Mouse (Mus musculus): ENCODE measurements around the gene Cachd1. TPM values are rescaled to one million over a fixed set of nuclear protein-coding genes. Genes with fewer than 3 reads are reported as not detected.

The Cachd1 gene
- polyA plus RNA-seq, 1 experiment from 2014 or later = 10.5 TPM

DNA sequence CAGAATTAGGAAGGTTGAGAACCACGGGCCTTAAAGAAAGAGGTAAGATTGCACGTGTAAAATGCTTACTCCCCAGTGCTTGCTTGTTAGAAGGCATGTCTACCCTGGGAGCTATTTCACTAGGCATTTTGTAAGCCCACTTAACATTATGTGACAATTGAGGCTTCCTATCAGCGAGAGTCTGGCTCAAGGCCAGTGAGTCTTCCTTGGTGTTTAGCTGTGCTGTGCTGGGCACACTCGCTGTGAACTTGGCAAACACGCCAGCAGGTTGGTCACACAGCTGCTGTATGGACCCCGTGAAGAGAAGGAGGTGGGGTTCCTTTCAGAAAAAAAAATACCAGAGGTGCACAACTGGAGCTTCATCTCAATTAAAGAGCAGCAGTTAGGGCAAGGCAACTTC lies 4.4 kb downstream of the Cachd1 start:
- peaks cover 38% of the 10 kb centered on the region for H3K4me1 ChIP-seq (replicated peaks; ENCODE audit: control insufficient read depth, insufficient read depth, low read length)
- no peaks in the 10 kb centered on the region for H3K27me3 ChIP-seq (ENCODE audit: control insufficient read depth, insufficient read depth, low read depth, low read length)
- H3K4me3 ChIP-seq (ENCODE audit: low read length) = no peak overlapping the region
- no peak overlapping the region for H3K4me2 ChIP-seq (ENCODE audit: low read depth, low read length)
- no peaks in the 10 kb centered on the region for H3K36me3 ChIP-seq (ENCODE audit: control insufficient read depth, insufficient read depth, low read length)
- ATAC-seq (ENCODE audit: low read depth) = no peak
- H3K27ac ChIP-seq (ENCODE audit: low read length) = no peak overlapping the region
- 39% methylated on average over 6 of the region's 6 CpGs for WGBS
- H3K9me3 ChIP-seq (ENCODE audit: control insufficient read depth, low read length) = no peaks in the 10 kb centered on the region
- H3K9ac ChIP-seq (ENCODE audit: low read length) = no peak overlapping the region

DNA sequence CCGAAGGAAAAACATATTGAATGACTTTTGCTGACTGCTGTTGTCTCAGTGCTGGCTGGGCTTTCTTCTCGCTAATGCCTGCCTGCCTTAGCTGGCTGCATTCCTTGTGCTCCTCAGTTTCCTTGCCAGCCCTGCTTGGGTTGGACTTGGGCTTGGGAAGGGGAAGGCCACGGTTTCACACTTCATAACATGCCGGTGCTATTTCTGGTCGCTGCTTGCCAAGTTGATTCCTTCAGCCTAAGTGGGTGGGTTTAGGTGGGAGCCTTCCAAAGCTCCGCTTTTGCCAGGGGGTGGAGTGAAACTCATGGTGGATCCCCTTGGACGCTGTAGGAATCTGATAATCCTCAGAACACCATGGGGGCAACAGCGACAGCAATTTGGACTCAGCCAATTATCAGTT lies 5.9 kb downstream of the Cachd1 start:
- Histone ChIP-seq H3K9ac (ENCODE audit: low read length) (no peak overlapping the region), H3K9me3 (ENCODE audit: control insufficient read depth, low read length) (no peaks in the 10 kb centered on the region), H3K36me3 (ENCODE audit: control insufficient read depth, insufficient read depth, low read length) (no peaks in the 10 kb centered on the region), H3K4me3 (ENCODE audit: low read length) (no peak overlapping the region), H3K4me2 (ENCODE audit: low read depth, low read length) (peak overlapping the region; percentile 24), H3K27me3 (ENCODE audit: control insufficient read depth, insufficient read depth, low read depth, low read length) (no peaks in the 10 kb centered on the region), H3K4me1 (replicated peaks; ENCODE audit: control insufficient read depth, insufficient read depth, low read length) (peaks cover 40% of the 10 kb centered on the region), H3K27ac (ENCODE audit: low read length) (peak overlapping the region; percentile 31)
- WGBS = 22% methylated on average over 8 of the region's 8 CpGs
- ATAC-seq (ENCODE audit: low read depth) = peak; percentile 75

DNA sequence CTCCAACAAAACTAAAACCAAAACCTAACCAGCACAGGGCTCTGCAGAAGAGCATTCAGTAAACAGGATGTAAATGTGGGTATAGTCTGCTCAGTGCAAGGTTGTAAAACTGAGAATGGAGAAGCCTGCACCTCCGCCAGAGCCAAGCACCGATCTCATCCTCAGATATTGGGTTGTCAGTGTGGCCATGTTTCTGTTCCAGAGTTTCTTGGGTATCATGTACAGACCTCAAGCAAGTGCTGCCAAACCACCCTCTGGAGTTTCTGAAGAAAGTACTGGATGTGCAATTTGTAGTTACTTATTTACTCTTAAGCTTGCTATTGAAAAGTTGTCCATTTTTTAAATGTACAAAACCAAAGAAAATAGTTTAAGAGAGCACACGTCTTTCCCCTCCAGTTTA lies 6.4 kb downstream of the Cachd1 start:
- H3K4me2 ChIP-seq (ENCODE audit: low read depth, low read length) = peak overlapping the region; percentile 24
- H3K27me3 ChIP-seq (ENCODE audit: control insufficient read depth, insufficient read depth, low read depth, low read length) = no peaks in the 10 kb centered on the region
- 64% methylated on average over 3 of the region's 3 CpGs for WGBS
- no peaks in the 10 kb centered on the region for H3K9me3 ChIP-seq (ENCODE audit: control insufficient read depth, low read length)
- 0 out of 2 replicates have a peak, but pooled peaks have one; percentile 15 for ATAC-seq (ENCODE audit: low read depth)
- peaks cover 40% of the 10 kb centered on the region for H3K4me1 ChIP-seq (replicated peaks; ENCODE audit: control insufficient read depth, insufficient read depth, low read length)
- H3K27ac ChIP-seq (ENCODE audit: low read length) = peak overlapping the region; percentile 17; the same call in 1 of the 2 replicates
- no peak overlapping the region for H3K4me3 ChIP-seq (ENCODE audit: low read length)
- no peaks in the 10 kb centered on the region for H3K36me3 ChIP-seq (ENCODE audit: control insufficient read depth, insufficient read depth, low read length)
- H3K9ac ChIP-seq (ENCODE audit: low read length) = no peak overlapping the region

DNA sequence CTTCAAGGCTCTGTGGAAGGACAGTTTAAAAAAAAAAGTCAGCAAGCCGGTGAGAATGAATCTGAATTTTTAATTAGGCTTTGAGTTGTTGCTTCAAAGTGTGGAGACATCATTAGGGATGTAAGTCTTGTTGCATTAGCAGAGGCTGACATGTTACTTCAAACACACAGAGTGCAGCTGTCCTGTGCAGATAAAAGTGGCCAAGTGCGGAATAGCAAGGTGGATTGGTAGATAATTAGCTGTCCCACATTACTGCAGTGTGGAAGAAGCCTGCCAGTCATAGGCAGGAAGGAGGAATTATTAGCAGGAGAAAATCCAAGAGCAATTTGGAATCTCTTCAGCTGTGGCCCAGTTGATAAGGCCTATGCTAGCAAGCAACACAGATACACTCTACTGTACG lies 10.7 kb downstream of the Cachd1 start:
- 69% methylated on average over 3 of the region's 3 CpGs for WGBS
- no peak overlapping the region for H3K9ac ChIP-seq (ENCODE audit: low read length)
- no peaks in the 10 kb centered on the region for H3K27me3 ChIP-seq (ENCODE audit: control insufficient read depth, insufficient read depth, low read depth, low read length)

DNA sequence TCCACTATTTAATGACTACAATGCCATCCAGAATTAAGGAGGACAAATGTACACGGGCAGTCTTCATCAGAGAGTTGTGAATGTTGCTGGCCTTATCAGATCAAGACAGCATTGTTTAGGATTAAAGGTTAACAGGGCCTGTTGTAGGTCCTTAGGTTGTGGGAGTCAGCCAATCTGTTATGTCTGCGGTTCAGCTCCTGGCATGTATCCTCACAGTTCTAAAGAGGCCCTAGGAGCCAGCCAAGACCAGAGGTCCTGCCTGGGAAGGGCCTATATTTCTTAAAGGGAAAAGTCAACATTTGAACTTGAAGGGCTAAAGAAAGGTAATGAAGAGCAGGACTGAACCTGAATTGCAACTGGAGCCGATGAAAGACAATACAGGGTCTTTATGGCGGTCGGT lies 13.7 kb downstream of the Cachd1 start:
- Histone ChIP-seq H3K4me3 (ENCODE audit: low read length) (no peak overlapping the region), H3K27ac (ENCODE audit: low read length) (peak overlapping the region; percentile 68), H3K4me2 (ENCODE audit: low read depth, low read length) (peak overlapping the region; percentile 20; the same call in 1 of the 2 replicates), H3K27me3 (ENCODE audit: control insufficient read depth, insufficient read depth, low read depth, low read length) (no peaks in the 10 kb centered on the region), H3K4me1 (replicated peaks; ENCODE audit: control insufficient read depth, insufficient read depth, low read length) (peaks cover 29% of the 10 kb centered on the region), H3K36me3 (ENCODE audit: control insufficient read depth, insufficient read depth, low read length) (no peaks in the 10 kb centered on the region), H3K9ac (ENCODE audit: low read length) (no peak overlapping the region), H3K9me3 (ENCODE audit: control insufficient read depth, low read length) (no peaks in the 10 kb centered on the region)
- ATAC-seq (ENCODE audit: low read depth) = peak; percentile 64
- WGBS = 57% methylated on average over 5 of the region's 5 CpGs

More for the DNA sequence above, 10.7 kb downstream of the Cachd1 start:
- no peak overlapping the region for H3K4me2 ChIP-seq (ENCODE audit: low read depth, low read length)
- H3K36me3 ChIP-seq (ENCODE audit: control insufficient read depth, insufficient read depth, low read length) = no peaks in the 10 kb centered on the region
- no peak for ATAC-seq (ENCODE audit: low read depth)
- no peak overlapping the region for H3K27ac ChIP-seq (ENCODE audit: low read length)
- no peak overlapping the region for H3K4me3 ChIP-seq (ENCODE audit: low read length)
- peaks cover 17% of the 10 kb centered on the region for H3K4me1 ChIP-seq (replicated peaks; ENCODE audit: control insufficient read depth, insufficient read depth, low read length)
- no peaks in the 10 kb centered on the region for H3K9me3 ChIP-seq (ENCODE audit: control insufficient read depth, low read length)

DNA sequence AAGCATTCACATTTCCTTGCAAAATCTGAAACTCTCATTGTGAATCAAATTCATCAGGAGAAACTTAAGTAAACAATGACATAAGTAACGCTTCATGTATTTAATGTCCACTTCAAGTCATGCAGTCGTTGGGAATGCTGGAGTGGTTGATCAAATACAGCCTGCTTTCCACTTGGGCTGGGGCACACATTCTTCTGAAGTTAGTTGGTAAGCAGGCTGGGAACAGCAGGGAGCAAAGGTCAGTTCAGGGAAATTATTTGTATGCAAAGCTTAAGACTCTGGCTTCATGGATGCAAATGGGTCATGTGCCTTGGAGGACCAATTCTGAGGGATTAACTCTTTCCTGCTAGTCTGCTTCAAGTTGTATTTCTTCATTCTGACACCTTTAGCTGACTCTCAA lies 16.7 kb downstream of the Cachd1 start:
- H3K4me1 ChIP-seq (replicated peaks; ENCODE audit: control insufficient read depth, insufficient read depth, low read length) = peaks cover 42% of the 10 kb centered on the region
- H3K4me3 ChIP-seq (ENCODE audit: low read length) = no peak overlapping the region
- 0 out of 2 replicates have a peak overlapping the region, but pooled peaks have one; percentile 3 for H3K4me2 ChIP-seq (ENCODE audit: low read depth, low read length)
- H3K36me3 ChIP-seq (ENCODE audit: control insufficient read depth, insufficient read depth, low read length) = no peaks in the 10 kb centered on the region
- no peaks in the 10 kb centered on the region for H3K27me3 ChIP-seq (ENCODE audit: control insufficient read depth, insufficient read depth, low read depth, low read length)
- H3K9me3 ChIP-seq (ENCODE audit: control insufficient read depth, low read length) = no peaks in the 10 kb centered on the region
- H3K9ac ChIP-seq (ENCODE audit: low read length) = no peak overlapping the region
- WGBS = 7% methylated on average over 2 of the region's 2 CpGs
- H3K27ac ChIP-seq (ENCODE audit: low read length) = peak overlapping the region; percentile 45
- peak; percentile 73 for ATAC-seq (ENCODE audit: low read depth)

DNA sequence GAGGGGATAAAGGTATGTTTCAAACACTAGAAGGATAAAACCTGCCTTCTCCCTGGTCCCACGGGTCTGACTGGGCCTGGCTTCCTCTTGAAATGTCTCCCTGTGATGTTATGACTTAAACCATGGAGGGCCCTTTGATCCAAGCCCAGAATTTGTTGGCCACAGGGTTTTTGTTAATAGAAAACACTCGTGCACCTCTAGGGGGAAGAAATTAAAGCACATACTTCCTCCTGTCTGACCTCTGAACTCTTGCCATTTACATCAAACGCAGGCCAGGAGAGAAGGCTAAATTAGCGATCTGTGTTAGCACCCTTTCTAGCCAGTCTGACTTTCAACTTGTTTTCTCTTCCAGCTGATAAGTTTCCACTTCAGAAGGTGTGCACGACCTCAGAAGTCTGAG lies 19.0 kb downstream of the Cachd1 start:
- no peak overlapping the region for H3K9ac ChIP-seq (ENCODE audit: low read length)
- WGBS = 19% methylated on average over 5 of the region's 5 CpGs
- H3K36me3 ChIP-seq (ENCODE audit: control insufficient read depth, insufficient read depth, low read length) = no peaks in the 10 kb centered on the region
- H3K27ac ChIP-seq (ENCODE audit: low read length) = peak overlapping the region; percentile 4; the same call in 1 of the 2 replicates
- H3K4me3 ChIP-seq (ENCODE audit: low read length) = no peak overlapping the region
- ATAC-seq (ENCODE audit: low read depth) = no peak
- H3K4me2 ChIP-seq (ENCODE audit: low read depth, low read length) = no peak overlapping the region
- H3K27me3 ChIP-seq (ENCODE audit: control insufficient read depth, insufficient read depth, low read depth, low read length) = no peaks in the 10 kb centered on the region
- no peaks in the 10 kb centered on the region for H3K9me3 ChIP-seq (ENCODE audit: control insufficient read depth, low read length)
- peaks cover 51% of the 10 kb centered on the region for H3K4me1 ChIP-seq (replicated peaks; ENCODE audit: control insufficient read depth, insufficient read depth, low read length)

DNA sequence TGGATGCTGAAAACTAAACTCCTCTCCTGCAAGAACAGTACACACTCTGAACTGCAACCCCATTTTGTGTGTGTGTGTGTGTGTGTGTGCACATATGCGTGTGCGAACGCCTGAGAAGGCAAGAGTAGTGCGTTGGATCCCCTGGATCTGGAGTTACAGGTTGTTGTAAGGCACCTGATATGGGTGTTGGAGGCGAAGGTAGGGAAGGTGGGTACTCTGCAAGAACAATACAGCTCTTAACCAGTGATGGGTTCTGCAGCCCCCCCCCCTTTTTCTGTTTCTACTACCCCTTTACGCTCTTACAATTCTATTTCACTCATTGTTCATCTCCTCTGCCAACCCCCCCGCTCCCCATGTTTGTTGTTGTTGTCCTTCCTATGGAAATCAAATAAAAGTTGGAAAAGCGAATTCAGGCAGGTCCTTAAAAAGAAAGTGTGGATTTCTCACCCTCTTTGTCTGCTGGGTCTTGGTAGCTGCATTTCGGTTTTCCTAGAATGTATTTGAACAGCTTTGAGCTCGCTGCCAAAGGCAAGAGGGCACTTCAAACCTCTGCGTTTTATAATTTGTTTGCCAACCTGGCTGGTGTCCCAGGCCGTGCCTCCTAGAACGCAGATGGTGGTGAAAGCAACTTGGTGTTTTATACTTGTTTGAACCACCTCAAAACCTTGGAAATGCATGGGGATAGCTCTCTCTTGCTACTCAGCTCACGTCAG lies 24.4 kb downstream of the Cachd1 start:
- H3K4me1 ChIP-seq (replicated peaks; ENCODE audit: control insufficient read depth, insufficient read depth, low read length) = peaks cover 31% of the 10 kb centered on the region
- H3K9ac ChIP-seq (ENCODE audit: low read length) = peak overlapping the region; percentile 50
- peak overlapping the region; percentile 87 for H3K27ac ChIP-seq (ENCODE audit: low read length)
- ATAC-seq (ENCODE audit: low read depth) = peak; percentile 89
- peak overlapping the region; percentile 16 for H3K4me3 ChIP-seq (ENCODE audit: low read length)
- no peaks in the 10 kb centered on the region for H3K36me3 ChIP-seq (ENCODE audit: control insufficient read depth, insufficient read depth, low read length)
- no peaks in the 10 kb centered on the region for H3K9me3 ChIP-seq (ENCODE audit: control insufficient read depth, low read length)
- H3K4me2 ChIP-seq (ENCODE audit: low read depth, low read length) = peak overlapping the region; percentile 48
- H3K27me3 ChIP-seq (ENCODE audit: control insufficient read depth, insufficient read depth, low read depth, low read length) = no peaks in the 10 kb centered on the region
- 60% methylated on average over 14 of the region's 14 CpGs for WGBS

DNA sequence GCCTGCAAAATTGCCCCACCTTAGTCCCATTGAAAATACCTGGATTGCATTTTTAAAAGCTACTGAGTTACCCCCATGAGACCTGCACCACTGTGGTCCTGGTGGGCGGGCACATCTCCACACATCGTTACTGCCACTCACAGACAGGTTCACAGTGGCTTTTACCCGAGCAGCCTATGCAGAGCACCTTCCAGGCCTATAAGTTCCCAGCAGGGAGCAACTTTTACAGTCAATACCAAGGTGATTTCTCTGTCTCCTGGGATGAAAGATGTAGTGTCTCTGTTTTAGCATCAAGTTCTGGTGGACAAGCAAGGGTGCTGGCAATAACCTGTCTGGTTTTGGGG lies 24.9 kb downstream of the Cachd1 start:
- H3K4me2 ChIP-seq (ENCODE audit: low read depth, low read length) = no peak overlapping the region
- no peaks in the 10 kb centered on the region for H3K27me3 ChIP-seq (ENCODE audit: control insufficient read depth, insufficient read depth, low read depth, low read length)
- peaks cover 27% of the 10 kb centered on the region for H3K4me1 ChIP-seq (replicated peaks; ENCODE audit: control insufficient read depth, insufficient read depth, low read length)
- no peaks in the 10 kb centered on the region for H3K9me3 ChIP-seq (ENCODE audit: control insufficient read depth, low read length)
- 52% methylated on average over 3 of the region's 3 CpGs for WGBS
- H3K4me3 ChIP-seq (ENCODE audit: low read length) = no peak overlapping the region
- no peak overlapping the region for H3K9ac ChIP-seq (ENCODE audit: low read length)
- peak overlapping the region; percentile 87 for H3K27ac ChIP-seq (ENCODE audit: low read length)
- no peaks in the 10 kb centered on the region for H3K36me3 ChIP-seq (ENCODE audit: control insufficient read depth, insufficient read depth, low read length)
- ATAC-seq (ENCODE audit: low read depth) = no peak
